Mouse (Mus musculus) neural tube, embryonic 13.5 days (tissue): ENCODE data around the gene Twist2. TPM values are rescaled to one million over a fixed set of nuclear protein-coding genes. Genes with fewer than 3 reads are reported as not detected.
A peak's percentile ranks its signal among the peaks of the same experiment; 100 is the strongest.

Experiments used
- ATAC-seq: fragments of 200-750 bp; cut with Nextera tagmentation; 2 replicates; pipeline ENCODE4 v1.8.0; 2017; ENCODE audit warnings: low read depth, mild to moderate bottlenecking, moderate TSS enrichment, moderate library complexity
- H3K27ac ChIP-seq: fragments of 300-500 bp; sonication (generic); replicated peaks from 2 replicates; pipeline ENCODE4 v1.5.1; 2015; ENCODE audit warnings: moderate library complexity, mild to moderate bottlenecking, inconsistent platforms
- H3K27me3 ChIP-seq: fragments of 300-500 bp; sonication (generic); 2 replicates; pipeline ENCODE4 v1.6.1; 2015; ENCODE audit warnings: mild to moderate bottlenecking, inconsistent platforms
- H3K36me3 ChIP-seq: fragments of 300-500 bp; sonication (generic); 2 replicates; pipeline ENCODE4 v1.6.1; 2015; ENCODE audit warnings: mild to moderate bottlenecking, inconsistent platforms
- H3K4me1 ChIP-seq: fragments of 300-500 bp; sonication (generic); replicated peaks from 2 replicates; pipeline ENCODE4 v1.6.1; 2015; ENCODE audit warnings: inconsistent platforms
- H3K4me2 ChIP-seq: fragments of 300-500 bp; sonication (generic); 2 replicates; pipeline ENCODE4 v1.6.1; 2015; ENCODE audit warnings: inconsistent platforms, mild to moderate bottlenecking, moderate library complexity
- H3K4me3 ChIP-seq: fragments of 300-500 bp; sonication (generic); 2 replicates; pipeline ENCODE4 v1.5.1; 2015; ENCODE audit warnings: mild to moderate bottlenecking, inconsistent platforms
- H3K9ac ChIP-seq: fragments of 300-500 bp; sonication (generic); 2 replicates; pipeline ENCODE4 v1.6.1; 2015; ENCODE audit warnings: moderate library complexity, mild to moderate bottlenecking, inconsistent platforms
- H3K9me3 ChIP-seq: fragments of 300-500 bp; sonication (generic); 2 replicates; pipeline ENCODE4 v1.6.1; 2016; ENCODE audit warnings: inconsistent platforms
- WGBS: fragments of 180-500 bp; shearing (Covaris S2); methylation state at CpG from one replicate; pipeline ENCODE4 v1.1.7; 2015; 5-methylcytosine and 5-hydroxymethylcytosine counted together
- polyA plus RNA-seq: library from polyadenylated mRNA; unstranded; fragments of >200 nt; fragmentation: Nextera tagmentation; extraction: Ambion mirVana; gene quantifications from 2 replicates; pipeline ENCODE4 v1.2.1, GENCODE M21; 2015

The Twist2 gene
- polyA plus RNA-seq, 1 experiment from 2014 or later: 1.7 TPM

DNA sequence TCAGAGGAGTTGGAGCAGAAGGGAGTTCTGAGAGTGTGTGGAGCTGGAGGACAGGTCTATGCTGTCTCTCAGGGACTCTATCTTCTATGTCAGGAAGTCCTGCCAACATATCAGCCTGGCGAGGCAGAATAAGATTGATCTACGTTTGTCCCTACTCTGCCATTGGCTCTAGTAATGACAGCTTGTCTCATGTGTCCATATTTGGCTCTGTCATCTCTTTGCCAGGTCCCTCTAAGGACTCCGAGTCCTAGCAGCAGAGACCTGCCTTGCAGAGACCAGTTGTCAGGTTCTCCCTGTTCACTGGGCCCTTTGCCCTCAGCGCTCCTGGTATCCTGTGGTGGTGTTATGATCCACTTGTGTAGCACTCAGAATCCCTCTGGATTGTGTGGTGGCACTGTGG is 21.4 kb upstream of the Twist2 start:
- Histone ChIP-seq H3K27me3 (peaks cover 3% of the 10 kb centered on the region; the same call in 1 of the 2 replicates), H3K4me2 (no peak overlapping the region), H3K4me3 (no peak overlapping the region), H3K36me3 (no peaks in the 10 kb centered on the region), H3K4me1 (no peaks in the 10 kb centered on the region), H3K27ac (no peak overlapping the region), H3K9me3 (0 out of 2 replicates have a peak, but pooled peaks cover 3% of the 10 kb centered on the region), H3K9ac (no peak overlapping the region)
- 87% methylated on average over 4 of the region's 4 CpGs for WGBS
- no peak for ATAC-seq

- Histone ChIP-seq H3K9me3 (0 out of 2 replicates have a peak, but pooled peaks cover 3% of the 10 kb centered on the region), H3K9ac (no peak overlapping the region), H3K4me2 (no peak overlapping the region), H3K36me3 (no peaks in the 10 kb centered on the region), H3K4me1 (no peaks in the 10 kb centered on the region), H3K27me3 (peaks cover 3% of the 10 kb centered on the region; the same call in 1 of the 2 replicates), H3K27ac (no peak overlapping the region), H3K4me3 (no peak overlapping the region)
- ATAC-seq: no peak
- 76% methylated on average over 7 of the region's 7 CpGs for WGBS
Measured at GRCm38 (mm10) chr1:91781182-91781581, 20.1 kb upstream of the Twist2 start.

- Histone ChIP-seq H3K9ac (no peak overlapping the region), H3K27me3 (peaks cover 3% of the 10 kb centered on the region; the same call in 1 of the 2 replicates), H3K4me3 (no peak overlapping the region), H3K36me3 (no peaks in the 10 kb centered on the region), H3K27ac (no peak overlapping the region), H3K4me2 (no peak overlapping the region), H3K4me1 (no peaks in the 10 kb centered on the region), H3K9me3 (0 out of 2 replicates have a peak, but pooled peaks cover 3% of the 10 kb centered on the region)
- ATAC-seq: no peak
- 89% methylated on average over 3 of the region's 3 CpGs for WGBS
Measured at GRCm38 (mm10) chr1:91784162-91784561, 17.1 kb upstream of the Twist2 start.

- Histone ChIP-seq H3K9ac (no peak overlapping the region), H3K4me1 (peaks cover 28% of the 10 kb centered on the region), H3K4me2 (no peak overlapping the region), H3K9me3 (no peaks in the 10 kb centered on the region), H3K27ac (no peak overlapping the region), H3K36me3 (no peaks in the 10 kb centered on the region), H3K4me3 (no peak overlapping the region), H3K27me3 (peaks cover 59% of the 10 kb centered on the region)
- WGBS: 62% methylated on average over 3 of the region's 3 CpGs
- no peak for ATAC-seq
Measured at GRCm38 (mm10) chr1:91799323-91799722, 1.9 kb upstream of the Twist2 start.

DNA sequence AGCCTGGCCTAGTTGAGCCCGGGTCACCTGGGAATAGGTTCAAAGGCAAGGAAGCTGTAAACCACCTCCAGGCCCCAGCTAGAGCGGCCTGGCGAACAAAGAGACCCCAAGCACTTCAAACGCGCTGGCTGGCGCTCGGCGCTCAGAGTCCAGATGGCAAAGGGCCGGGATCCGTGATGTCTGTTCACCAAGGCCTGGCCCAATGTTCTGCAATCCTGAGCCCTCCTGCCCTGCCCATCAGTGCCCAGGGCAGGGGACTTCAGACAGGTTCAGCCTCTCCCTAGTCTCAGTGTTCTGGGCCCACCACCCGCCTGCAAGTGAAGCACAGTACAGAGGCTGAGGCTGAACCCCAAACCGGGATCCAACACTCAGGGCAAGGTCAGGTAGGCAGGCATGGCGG is 913 bp upstream of the Twist2 start:
- H3K36me3 ChIP-seq: no peaks in the 10 kb centered on the region
- peak overlapping the region; percentile 45 for H3K4me3 ChIP-seq
- H3K27me3 ChIP-seq: peaks cover 67% of the 10 kb centered on the region
- peaks cover 28% of the 10 kb centered on the region for H3K4me1 ChIP-seq
- no peaks in the 10 kb centered on the region for H3K9me3 ChIP-seq
- H3K4me2 ChIP-seq: peak overlapping the region; percentile 75
- WGBS: 10% methylated on average over 13 of the region's 13 CpGs
- ATAC-seq: no peak
- H3K9ac ChIP-seq: 0 out of 2 replicates have a peak overlapping the region, but pooled peaks have one; percentile 47
- H3K27ac ChIP-seq: no peak overlapping the region

- WGBS: 2% methylated on average over 45 of the region's 45 CpGs
- Histone ChIP-seq H3K36me3 (no peaks in the 10 kb centered on the region), H3K27me3 (peaks cover 74% of the 10 kb centered on the region), H3K9me3 (no peaks in the 10 kb centered on the region), H3K4me2 (peak overlapping the region; percentile 75), H3K27ac (no peak overlapping the region), H3K9ac (peak overlapping the region; percentile 58), H3K4me3 (peak overlapping the region; percentile 45), H3K4me1 (peaks cover 28% of the 10 kb centered on the region)
- peak; percentile 67; the same call in 1 of the 2 replicates for ATAC-seq
Measured at GRCm38 (mm10) chr1:91801844-91802366, 644 bp downstream of the Twist2 start.

GRCm38 (mm10) chr1:91802406-91803121 is 1.3 kb downstream of the Twist2 start:
- no peak for ATAC-seq
- H3K9ac ChIP-seq: peak overlapping the region; percentile 43; the same call in 1 of the 2 replicates
- H3K9me3 ChIP-seq: no peaks in the 10 kb centered on the region
- no peaks in the 10 kb centered on the region for H3K36me3 ChIP-seq
- H3K4me2 ChIP-seq: peak overlapping the region; percentile 75
- H3K27ac ChIP-seq: no peak overlapping the region
- H3K4me3 ChIP-seq: peak overlapping the region; percentile 45
- WGBS: 6% methylated on average over 30 of the region's 30 CpGs
- peaks cover 28% of the 10 kb centered on the region for H3K4me1 ChIP-seq
- H3K27me3 ChIP-seq: peaks cover 70% of the 10 kb centered on the region

GRCm38 (mm10) chr1:91803416-91803815 is 2.2 kb downstream of the Twist2 start:
- peaks cover 68% of the 10 kb centered on the region for H3K27me3 ChIP-seq
- H3K4me2 ChIP-seq: no peak overlapping the region
- peaks cover 28% of the 10 kb centered on the region for H3K4me1 ChIP-seq
- no peak for ATAC-seq
- H3K9ac ChIP-seq: no peak overlapping the region
- H3K4me3 ChIP-seq: no peak overlapping the region
- H3K36me3 ChIP-seq: no peaks in the 10 kb centered on the region
- H3K27ac ChIP-seq: no peak overlapping the region
- no peaks in the 10 kb centered on the region for H3K9me3 ChIP-seq
- 77% methylated on average over 6 of the region's 6 CpGs for whole genome bisulfite sequencing

- Histone ChIP-seq H3K4me1 (peaks cover 15% of the 10 kb centered on the region; the same call in 1 of the 2 replicates), H3K4me2 (no peak overlapping the region), H3K27me3 (no peaks in the 10 kb centered on the region), H3K4me3 (no peak overlapping the region), H3K36me3 (no peaks in the 10 kb centered on the region), H3K27ac (no peak overlapping the region), H3K9ac (no peak overlapping the region), H3K9me3 (no peaks in the 10 kb centered on the region)
- 48% methylated on average over 3 of the region's 3 CpGs for WGBS
- ATAC-seq: no peak
Measured at GRCm38 (mm10) chr1:91816067-91816466, 14.8 kb downstream of the Twist2 start.

GRCm38 (mm10) chr1:91816571-91816970 is 15.3 kb downstream of the Twist2 start:
- Histone ChIP-seq H3K4me1 (peaks cover 15% of the 10 kb centered on the region; the same call in 1 of the 2 replicates), H3K9ac (no peak overlapping the region), H3K27ac (no peak overlapping the region), H3K27me3 (no peaks in the 10 kb centered on the region), H3K36me3 (no peaks in the 10 kb centered on the region), H3K9me3 (no peaks in the 10 kb centered on the region), H3K4me2 (no peak overlapping the region), H3K4me3 (no peak overlapping the region)
- no peak for ATAC-seq
- WGBS: 6% methylated on average over 6 of the region's 6 CpGs

GRCm38 (mm10) chr1:91819237-91819636 is 18.0 kb downstream of the Twist2 start:
- Histone ChIP-seq H3K27ac (no peak overlapping the region), H3K36me3 (no peaks in the 10 kb centered on the region)
- WGBS: 56% methylated on average over 9 of the region's 9 CpGs

DNA sequence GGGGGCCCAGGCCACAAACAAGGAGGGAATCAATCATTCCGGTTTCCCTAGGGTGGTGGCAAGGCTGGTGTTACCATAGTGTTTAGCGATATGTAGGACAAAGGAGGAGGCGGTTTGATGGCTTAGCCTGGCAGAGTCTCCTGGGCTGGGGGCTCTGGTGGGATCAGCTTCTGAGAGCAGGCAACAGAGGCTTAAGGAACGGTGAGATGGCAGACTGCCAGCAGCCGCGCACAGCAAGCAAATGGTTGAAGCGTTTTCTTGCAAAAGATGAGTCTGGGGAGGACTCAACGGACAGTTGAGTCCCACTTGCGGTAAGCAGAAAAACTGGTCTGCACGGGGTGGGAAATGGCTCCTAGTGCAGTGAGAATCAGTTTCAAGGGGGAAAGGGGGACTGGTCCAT is 19.3 kb downstream of the Twist2 start:
- ATAC-seq: no peak
- no peak overlapping the region for H3K4me3 ChIP-seq

More at GRCm38 (mm10) chr1:91819237-91819636, 18.0 kb downstream of the Twist2 start:
- no peaks in the 10 kb centered on the region for H3K9me3 ChIP-seq
- no peak overlapping the region for H3K9ac ChIP-seq
- no peak overlapping the region for H3K4me2 ChIP-seq
- no peak for ATAC-seq
- peaks cover 15% of the 10 kb centered on the region; the same call in 1 of the 2 replicates for H3K4me1 ChIP-seq
- no peaks in the 10 kb centered on the region for H3K27me3 ChIP-seq
- H3K4me3 ChIP-seq: no peak overlapping the region

More for the DNA sequence above, 19.3 kb downstream of the Twist2 start:
- H3K4me1 ChIP-seq: peaks cover 15% of the 10 kb centered on the region; the same call in 1 of the 2 replicates
- no peak overlapping the region for H3K27ac ChIP-seq
- H3K27me3 ChIP-seq: no peaks in the 10 kb centered on the region
- H3K9me3 ChIP-seq: no peaks in the 10 kb centered on the region
- H3K4me2 ChIP-seq: no peak overlapping the region
- no peak overlapping the region for H3K9ac ChIP-seq
- no peaks in the 10 kb centered on the region for H3K36me3 ChIP-seq
- WGBS: 58% methylated on average over 10 of the region's 10 CpGs
